Mouse (Mus musculus): ENCODE measurements around the gene Maml3.

Gene Maml3

DNA sequence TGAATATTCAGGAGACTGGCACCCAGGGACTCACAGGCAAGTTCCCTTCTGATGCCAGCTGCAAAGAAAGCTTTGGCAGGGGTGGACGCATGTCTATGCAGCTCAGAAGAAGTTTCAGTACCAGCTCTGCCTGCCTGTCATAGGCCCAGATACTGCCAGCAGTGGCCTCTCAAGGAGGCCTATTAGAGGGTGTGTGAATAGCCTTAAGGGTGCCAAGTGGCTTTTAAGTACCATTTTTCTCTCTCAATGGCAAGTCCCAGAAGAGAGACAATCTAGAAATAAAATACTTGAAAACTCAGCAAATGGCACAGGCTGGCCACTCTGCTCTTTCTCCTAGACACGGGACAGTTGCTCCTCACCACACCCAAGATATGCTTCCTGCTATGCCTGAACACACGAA is 157.7 kb downstream of the Maml3 start:
- DNase-seq: no peak

DNA sequence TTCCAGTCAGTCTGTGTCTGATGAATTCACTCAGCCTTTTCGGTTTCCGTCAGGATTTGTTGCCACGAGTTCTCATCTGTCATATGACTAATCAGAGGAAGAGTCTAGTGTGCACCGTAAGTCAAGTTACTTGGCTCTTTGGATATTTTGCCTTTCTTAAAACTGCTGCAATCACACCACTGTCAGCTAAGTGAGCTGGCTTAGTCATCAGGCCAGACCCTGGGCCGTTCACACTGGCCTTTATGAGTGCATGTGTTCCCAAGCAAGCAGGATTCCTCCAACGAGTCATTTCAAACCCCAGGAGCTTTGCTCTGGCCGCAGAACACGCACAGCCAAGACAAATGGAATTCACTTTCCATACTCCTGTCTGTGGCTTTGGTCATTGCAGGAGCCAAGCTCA is 161.2 kb downstream of the Maml3 start:
- no peak for DNase-seq

DNA sequence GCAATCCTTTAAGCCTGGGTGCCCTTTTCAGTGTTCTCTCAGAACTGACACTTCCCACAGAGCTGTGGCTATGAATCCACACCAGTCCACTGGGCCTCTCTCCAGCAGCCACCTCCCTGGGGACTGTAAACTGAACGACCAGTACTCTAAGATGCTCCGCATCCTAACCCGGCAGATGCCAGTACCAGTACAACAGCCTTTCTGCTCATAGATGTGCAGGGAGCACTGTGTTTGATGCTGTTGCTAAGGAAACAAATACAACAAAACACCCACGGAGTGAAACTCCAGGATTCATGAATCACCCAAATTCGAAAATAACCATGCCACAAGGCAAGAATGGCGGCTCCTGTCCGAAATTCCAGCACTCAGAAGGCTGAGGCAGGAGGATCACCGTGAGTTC is 163.1 kb downstream of the Maml3 start:
- DNase-seq: no peak

DNA sequence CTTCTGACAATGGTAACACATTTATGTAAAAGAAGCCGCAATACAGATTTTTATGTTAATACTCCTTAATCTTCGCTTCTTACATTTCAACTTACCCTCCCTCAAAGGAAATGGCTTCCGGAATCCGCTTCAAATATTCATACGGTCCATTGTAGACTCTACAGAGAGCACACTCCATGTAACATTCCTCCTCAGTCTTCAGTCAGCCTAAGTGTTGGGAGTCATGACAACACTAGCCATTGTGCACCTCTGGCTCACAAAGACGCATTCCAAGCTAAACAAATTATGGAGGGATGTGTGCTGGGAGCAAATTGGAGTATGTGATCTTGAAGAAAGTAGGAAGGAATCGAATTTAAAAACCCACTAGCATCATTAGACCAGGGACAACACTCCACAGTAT is 165.0 kb downstream of the Maml3 start:
- DNase-seq: no peak

DNA sequence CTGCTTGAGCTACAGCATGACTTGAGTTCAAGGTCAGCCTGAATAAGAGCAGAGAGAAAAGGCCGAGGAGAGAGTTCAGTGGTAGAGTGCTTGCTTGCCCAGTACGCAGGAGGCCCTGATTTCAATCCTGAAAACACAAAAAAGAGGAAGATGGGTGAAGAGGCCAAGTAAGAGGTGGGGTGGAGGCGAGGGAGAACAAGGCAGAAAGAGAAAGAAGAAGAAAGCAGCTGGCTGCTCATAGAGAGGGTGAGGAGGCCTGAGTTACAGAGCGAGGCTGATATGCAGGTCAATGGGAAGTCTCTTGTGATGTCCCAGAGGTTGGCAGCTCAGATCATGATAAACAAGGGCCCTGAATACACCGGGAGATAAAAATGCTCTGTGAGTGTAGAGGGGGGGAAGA is 165.8 kb downstream of the Maml3 start:
- DNase-seq: no peak

DNA sequence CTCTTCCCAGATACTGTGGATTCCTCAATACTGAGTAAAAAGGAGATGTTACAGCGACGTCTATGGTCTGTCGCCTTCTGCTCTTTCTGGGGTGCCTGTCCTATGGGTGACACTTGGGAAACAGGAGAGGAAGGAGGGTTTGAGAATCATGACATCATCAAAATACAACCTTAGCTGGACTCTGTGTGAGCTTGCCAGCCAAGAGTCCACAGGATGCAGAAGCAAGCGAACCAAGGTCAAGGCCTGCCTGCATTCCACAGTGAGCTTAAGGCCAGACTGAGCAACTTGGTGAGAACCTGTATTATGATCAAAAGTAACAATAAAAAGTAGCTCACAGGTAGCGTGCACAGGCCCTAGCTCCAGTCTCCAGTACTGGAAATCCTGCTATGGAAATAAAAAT is 167.7 kb downstream of the Maml3 start:
- DNase-seq: no peak

DNA sequence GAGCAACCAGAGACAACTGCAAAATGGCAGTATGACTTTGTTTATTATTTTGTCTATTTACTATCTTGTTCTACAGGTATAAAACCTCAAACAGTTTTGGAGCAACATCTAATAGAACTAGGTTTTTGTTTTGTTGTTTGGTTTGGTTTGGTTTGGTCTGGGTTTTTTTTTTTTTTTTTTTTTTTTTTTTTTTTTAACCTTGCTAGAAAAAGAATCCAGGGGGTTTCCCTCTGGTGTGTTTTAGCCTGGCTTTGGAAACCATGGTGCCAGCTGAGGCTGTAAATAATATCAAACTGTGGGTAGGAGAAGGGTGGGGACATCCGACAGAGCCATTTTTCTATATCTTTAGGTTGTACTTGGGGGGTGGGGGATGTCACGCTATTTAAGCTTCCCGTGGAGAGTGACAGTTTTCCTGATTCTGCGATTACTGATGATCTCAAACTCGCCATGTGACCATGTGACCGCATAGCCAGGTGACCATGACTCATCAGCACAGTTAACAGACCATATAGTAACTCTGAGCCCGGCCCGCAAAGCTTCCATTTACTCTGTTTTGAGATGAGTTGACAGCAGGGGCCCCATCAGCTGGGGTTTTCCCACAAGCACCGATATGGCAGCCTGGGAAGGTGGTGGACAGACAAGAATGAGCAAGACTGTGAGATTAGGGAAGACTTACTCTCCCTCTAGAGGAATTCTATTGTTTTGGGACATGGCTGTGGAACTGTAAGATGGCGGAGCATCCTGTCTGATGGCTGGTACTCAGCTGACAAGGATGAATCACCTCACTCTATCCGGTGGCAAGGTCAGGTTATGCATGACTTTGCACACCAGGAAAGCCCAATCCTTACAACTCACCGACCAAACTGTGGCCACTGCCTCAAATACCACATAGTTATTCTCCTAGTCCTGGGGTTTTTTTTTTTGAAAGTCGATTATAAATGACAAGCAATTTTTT is 170.1 kb downstream of the Maml3 start:
- no peak for DNase-seq

DNA sequence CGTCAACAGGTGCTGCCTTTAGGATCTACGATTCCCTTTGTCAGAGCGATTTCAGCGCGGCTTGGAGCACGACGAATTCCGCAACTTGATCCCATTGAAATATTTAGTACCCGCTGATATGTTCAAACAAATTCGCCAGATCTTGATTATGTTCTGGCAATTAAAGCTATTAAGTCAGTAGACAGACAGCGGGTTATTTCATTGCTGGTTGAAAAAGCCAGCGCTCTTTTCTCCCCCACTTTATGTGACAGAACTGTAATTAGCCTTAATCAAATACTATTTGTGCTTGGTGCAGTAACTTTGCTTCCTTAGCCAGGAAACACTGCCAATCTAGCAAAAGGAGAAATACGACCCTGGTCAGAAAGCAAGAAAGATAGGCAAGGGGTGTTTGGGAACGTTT is 176.7 kb downstream of the Maml3 start:
- no peak for DNase-seq

DNA sequence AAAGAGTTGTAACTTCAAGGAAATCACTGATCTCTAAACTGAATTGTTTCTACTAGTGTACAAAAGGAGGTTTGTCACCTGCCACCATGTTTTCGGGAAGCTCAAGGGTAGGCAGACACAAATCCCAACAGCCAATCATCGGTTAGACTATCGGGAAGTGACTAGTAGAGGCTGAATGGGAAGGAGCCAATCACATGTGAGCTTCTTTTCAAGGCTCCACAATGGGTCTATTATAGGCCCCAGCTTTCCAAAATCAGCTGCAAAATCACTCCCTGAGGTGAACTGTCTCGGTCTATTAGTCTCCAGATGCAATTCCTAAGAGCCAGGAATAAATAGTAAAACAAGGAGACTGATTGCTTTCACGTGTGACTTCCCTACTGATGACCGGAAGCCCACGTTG is 177.3 kb downstream of the Maml3 start:
- no peak for DNase-seq

DNA sequence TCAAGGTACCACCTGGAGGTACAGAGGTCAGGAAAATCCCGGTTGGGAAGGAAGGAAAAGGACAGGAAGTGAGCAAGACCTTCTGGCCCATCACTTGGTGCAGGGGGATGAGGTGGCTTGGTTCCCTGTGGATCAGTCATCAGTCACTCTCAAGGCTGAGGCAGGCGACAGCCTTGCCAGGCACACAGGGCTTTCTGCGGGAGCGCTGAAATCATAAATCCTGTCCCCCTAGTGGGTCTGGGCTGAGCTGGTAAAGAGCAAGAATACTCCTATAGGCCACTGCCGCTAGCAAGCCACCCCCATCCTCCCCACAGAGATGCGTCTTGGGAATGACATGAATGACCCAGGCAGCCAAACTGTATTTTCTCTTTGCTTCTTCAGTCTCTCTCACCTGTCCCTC is 177.8 kb downstream of the Maml3 start:
- no peak for DNase-seq

DNA sequence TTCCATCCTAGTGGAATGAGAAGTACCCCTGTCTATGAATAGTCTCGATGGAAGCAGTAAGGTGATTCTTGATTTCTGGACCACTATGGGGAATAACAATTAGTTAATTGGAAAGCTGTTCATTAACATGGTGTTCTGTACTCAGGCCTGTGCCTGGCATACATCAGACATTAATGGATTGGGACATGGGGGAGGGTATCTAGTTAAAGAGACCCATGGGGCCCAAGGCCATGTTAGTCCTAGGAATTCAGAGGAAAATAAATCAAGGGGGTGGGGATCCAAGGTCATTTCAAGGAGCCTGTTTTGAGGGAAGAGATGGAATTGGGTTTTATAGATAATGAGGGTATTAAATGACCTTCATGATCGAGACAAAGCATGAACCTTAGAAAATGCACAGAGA is 179.1 kb downstream of the Maml3 start:
- DNase-seq: no peak

DNA sequence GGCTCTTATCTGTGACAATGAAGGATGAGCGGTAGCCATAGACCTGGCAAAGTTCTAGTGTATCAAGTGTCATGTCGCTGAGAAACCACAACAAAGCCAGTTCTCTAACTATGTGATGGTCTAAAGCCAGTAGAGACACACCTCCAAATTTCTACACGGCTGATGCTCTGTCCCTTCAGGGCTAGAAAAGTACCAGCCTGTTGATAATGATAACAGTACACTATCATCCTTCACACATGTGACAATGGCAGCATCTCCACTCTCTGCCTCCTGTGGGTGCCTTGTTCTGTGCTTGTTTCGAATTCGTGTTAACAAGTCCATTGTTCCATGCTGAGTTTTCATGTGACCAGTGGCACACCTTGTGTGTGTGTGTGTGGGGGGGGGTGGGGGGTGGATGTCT is 180.2 kb downstream of the Maml3 start:
- no peak for DNase-seq

DNA sequence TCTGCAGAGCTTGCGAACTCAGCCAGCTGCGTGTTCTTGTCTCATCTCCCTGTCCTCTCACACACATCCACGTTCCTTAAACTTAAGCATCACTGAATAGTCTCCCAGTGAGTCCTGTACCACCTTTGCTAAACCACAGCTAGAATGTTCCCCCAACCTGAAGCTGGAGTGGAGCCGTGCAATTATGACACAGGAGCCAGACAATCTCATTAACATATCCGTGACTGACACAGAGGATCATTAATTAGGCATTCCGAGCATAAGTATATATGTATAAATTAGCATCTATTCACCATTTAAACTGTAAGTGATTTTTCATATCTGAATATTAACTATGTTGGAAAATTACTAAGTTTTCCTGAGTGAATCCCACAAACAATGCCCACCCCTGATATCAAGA is 181.1 kb downstream of the Maml3 start:
- no peak for DNase-seq

DNA sequence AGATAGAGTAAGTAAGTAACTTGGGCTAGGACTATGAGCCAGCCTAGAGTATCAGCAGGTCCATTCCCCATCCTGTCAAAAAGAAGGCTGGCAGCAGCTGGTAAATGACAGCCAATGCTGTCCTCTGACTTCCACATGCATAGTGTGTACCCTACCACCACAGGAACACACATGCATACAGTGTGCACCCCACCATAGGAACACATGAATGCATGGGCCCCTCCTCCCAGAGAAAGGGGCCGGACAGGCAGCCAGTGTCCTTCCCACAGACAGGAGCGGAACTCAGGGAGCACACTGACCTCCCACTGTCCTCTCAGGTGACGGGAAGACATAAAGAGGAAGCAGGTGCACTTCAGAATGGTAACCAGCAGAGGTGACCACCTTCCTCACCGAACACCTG is 188.0 kb downstream of the Maml3 start:
- no peak for DNase-seq

DNA sequence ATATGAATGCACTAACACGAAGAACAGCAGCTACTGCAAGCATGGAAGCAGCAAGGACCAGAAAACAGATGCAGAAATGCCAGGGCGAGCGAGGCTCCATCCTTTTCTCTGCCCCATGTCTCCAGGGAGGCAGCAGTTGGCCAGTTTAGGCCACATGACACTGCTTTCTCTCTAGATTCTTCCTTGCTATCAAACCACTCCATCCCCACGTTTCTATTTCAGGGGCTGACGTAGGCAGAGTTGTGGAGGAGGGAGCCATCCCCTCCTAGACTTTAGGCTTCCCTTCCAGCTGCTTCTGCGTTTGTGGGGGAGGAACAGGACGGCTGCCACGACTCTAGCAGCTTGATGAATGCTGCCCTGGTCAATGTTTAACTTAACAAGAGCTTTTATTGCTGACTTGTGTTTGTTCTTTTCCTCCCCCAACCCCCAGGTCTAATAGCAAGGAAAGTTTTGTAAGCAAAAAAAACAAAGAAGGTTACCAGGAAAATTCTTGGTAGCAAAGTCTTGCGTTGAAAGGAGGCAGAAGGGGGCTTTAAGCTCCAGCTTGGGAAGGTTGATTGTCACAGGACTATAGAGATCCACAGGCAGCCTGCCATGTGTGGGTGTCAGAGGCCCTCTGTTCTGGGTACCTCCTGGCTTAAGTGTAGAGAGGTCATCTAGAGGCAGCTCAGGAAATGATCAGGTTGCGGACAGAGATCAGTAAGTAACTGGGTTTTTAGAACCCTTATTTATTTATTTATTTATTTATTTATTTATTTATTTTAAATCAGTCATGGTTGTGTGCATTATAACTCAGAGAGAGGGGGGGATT is 188.6 kb downstream of the Maml3 start:
- DNase-seq: peak; percentile 27

DNA sequence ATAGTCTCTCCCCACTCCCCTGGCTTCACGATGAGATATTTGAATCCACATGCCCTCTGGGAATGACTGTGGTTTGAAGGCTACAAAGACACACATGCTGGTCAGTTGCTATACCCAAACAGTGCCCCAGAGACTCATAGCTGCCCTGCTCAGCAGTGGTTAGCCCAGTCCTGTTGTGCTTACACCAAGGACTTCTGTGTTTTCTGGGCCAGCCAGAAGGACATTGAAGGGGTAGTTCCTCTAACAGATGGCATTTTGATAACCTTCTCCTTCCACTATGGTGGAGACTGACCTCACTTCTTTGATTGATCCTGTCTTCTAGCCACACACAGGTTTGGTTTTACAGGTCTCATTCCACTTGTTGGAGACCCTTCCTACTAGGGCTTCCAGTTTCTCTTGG is 189.5 kb downstream of the Maml3 start:
- no peak for DNase-seq

DNA sequence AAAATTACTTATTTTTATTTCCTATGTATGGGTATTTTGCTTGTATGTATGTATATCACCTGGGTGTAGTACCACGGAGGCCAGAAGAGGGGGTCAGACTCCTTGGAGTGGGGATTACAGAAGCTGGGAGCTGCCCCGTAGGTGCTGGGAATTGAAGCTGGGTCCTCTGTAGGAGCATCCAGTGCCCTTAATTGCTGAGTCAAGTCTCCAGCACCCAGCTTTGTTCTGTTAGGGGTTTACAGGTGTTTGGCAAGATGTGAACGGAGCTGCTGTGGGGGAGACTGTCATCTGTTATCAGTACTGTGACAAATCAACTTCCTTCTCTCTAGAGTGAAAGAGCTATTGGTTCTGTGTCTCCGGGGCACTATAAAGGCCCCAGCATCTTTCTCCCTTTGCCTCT is 190.0 kb downstream of the Maml3 start:
- DNase-seq: no peak

DNA sequence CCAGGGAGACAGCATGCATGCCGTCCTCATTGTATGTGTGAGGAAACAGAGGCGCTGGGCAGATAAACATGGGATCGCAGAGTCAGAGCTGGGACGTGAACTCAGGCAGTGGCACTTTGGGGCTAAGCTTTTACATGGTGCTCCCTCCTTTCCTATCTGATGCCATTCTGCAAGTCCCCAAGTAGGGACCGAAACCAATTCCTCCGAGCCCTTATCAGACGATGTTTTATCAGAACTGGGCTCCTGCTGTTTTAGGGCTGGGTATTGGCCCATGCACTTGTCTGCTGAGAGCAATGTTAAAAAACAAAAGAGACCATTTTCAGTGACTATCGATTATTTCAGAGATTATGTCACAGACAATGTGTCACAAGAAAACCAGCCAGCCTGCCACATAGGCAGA is 191.4 kb downstream of the Maml3 start:
- no peak for DNase-seq

DNA sequence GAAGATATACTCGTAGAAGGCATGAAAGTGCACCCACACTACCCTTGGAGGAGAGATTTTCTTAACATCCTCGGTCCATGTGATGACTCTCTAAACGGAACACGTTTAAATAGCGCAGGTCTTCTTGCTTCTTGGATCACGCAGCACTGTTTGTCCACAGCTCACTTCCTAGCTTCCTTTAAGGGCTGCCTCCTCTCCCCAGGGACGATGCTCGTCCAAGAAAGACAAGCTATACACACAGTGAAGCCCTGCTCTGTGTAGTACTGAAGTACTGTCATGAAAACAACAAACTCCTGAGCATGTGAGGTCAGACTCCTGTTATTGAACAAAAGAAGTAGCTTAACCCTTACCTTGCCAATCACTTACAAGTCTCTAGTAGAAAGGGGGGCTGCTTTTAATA is 192.7 kb downstream of the Maml3 start:
- no peak for DNase-seq

DNA sequence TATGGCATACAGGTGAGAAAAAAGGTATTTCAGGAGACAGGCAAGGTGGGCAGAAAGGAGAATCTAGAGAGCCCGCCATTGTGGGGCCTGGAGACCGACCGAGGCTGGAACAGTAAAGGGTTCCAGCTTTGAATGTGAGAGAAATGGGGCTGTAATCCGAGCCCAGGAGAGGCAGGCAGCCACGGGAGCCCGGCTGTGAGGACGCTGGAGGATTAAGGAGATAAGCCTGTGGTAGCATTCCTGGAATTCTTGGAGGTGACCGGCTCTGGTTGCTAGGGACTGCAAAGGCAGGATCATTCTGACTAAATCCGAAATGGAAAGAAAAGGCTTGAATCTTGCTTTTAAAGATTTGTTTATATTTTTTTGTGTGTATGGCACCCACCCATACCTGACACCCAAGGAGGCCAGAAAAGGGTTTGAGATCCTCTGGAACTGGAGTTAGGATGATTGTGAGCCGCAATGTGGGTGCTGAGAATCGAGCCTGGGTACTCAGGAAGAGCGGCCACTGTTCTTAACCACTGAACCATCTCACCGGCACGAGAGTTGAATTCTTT is 196.4 kb downstream of the Maml3 start:
- DNase-seq: no peak

DNA sequence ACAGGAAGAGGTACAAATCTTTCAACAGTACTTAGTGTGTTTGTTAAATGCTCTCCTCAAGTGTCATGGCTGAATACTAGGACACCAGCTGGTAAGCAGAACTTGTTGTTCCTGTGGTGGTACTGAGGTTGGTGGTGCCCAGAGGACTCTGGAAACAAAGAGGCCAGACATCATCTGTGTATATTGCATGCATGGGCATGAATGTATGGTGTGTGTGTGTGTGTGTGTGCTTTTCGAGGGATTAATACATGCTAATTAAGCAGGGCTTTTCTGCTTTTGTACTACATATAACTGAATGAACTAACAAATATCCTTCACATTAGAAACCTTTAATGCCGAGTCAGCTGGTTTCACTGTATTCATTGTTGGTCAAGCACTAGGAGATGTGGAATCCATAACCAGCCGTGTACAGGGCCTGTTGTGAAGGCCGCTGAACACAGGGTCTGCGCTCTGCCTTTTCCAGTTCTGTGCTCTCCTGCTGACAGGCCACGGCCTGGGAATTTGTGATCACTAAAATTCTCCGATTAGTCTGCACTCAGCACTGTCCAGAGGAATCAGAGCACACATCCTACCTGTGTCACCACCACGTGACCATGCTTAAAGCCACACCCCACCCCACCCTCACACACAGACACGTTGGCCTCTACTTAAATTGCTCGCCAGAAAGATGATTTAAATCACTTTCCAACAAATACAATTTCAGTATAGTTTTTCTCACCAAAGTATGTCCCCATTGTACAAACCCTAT is 197.6 kb downstream of the Maml3 start:
- no peak for DNase-seq

DNA sequence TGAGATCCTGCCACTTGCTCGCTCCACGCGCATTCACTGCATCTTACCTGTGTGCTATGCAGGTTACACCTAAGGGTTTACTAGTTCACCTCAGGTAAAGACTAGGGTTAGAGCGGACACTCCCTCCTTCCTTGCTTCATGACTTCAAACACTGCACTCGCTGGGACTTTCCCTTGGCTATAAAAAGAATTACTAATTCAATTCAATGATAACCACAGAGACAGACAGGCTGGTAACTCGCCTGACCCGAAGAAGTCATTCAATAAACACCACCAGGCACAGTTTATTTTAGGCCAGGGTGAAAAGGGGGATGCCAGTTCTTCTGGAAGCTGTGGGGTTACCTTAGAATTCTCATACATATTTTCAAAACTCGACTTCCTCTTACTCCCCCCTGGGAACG is 199.0 kb downstream of the Maml3 start:
- DNase-seq: no peak

DNA sequence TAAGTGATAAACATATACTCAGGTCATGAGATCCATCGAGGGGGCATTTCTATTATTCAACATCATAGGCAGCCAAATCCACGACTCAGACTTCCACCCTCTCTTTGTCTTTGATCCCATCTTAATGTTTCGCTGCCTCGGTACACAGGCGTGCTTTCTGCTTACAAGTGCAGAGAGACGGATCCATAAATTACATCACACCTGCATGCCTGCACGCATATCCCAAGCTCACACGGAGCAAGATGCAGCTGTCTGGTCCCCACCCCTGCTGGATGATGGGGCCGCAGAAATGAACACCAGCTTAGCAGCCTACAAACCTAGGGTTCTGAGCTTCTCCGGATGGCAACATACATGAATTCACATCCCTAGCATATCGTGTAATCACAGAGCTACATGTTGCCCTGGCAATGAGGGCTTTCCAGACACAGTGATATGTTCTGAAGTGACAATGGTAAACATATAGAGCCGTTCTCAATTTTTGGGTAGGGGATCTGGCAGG is 200.5 kb downstream of the Maml3 start:
- DNase-seq: no peak
